Mouse (Mus musculus) bone marrow, adult 2 months (tissue): Measurements from ENCODE around the gene Tnk1. TPM values are rescaled to one million over a fixed set of nuclear protein-coding genes. Genes with fewer than 3 reads are reported as not detected.

Experiments
- H3K27ac ChIP-seq: fragments of 200-500 bp; 2 replicates; pipeline ENCODE4 v1.5.1; 2012; ENCODE audit warnings: low read depth, mild to moderate bottlenecking, control low read depth, inconsistent platforms, low read length; ENCODE audit not compliant: control insufficient read depth, poor library complexity, insufficient read depth
- H3K4me1 ChIP-seq: fragments of 200-500 bp; 2 replicates; pipeline ENCODE4 v1.6.1; 2011; ENCODE audit warnings: low read length; ENCODE audit not compliant: control insufficient read depth, insufficient read depth
- H3K4me3 ChIP-seq: fragments of 200-500 bp; replicated peaks from 2 replicates; pipeline ENCODE3; 2011; ENCODE audit warnings: mild to moderate bottlenecking, low read depth, low read length, control low read depth; ENCODE audit not compliant: control insufficient read depth
- CTCF ChIP-seq: fragments of 200-500 bp; IDR thresholded peaks from 2 replicates; pipeline ENCODE4 v1.5.1; 2011; ENCODE audit warnings: low read length, control low read depth; ENCODE audit not compliant: control insufficient read depth, insufficient read depth
- POLR2A ChIP-seq: fragments of 200-500 bp; IDR thresholded peaks from 2 replicates; pipeline ENCODE4 v1.6.1; 2011; ENCODE audit warnings: low read depth, mild to moderate bottlenecking, control low read depth, low read length, borderline replicate concordance; ENCODE audit not compliant: control insufficient read depth
- WGBS: fragments of 180-500 bp; shearing (Covaris S2); methylation state at CpG from one replicate; pipeline ENCODE4 v1.1.7; 2018; 5-methylcytosine and 5-hydroxymethylcytosine counted together
- polyA plus RNA-seq: library from polyadenylated mRNA; stranded (reverse); fragments of >200 nt; gene quantifications from 2 replicates; pipeline ENCODE4 v1.2.4, GENCODE M21; 2011; ENCODE audit warnings: low replicate concordance; ENCODE audit not compliant: missing spikeins, insufficient read depth, insufficient read length

Tnk1 gene
- polyA plus RNA-seq, 1 experiment: 5.4 TPM

- 35% methylated on average over 8 of the region's 8 CpGs for WGBS
- TF ChIP-seq CTCF: no peak
- TF ChIP-seq POLR2A: no peak
- H3K4me3 ChIP-seq: peak overlapping the region; percentile 29
- H3K4me1 ChIP-seq: peaks cover 2% of the 10 kb centered on the region
- no peak overlapping the region for H3K27ac ChIP-seq
Observed at GRCm38 (mm10) chr11:69833554-69833953, 25.0 kb downstream of the Tnk1 start.

GRCm38 (mm10) chr11:69828832-69829231, 29.7 kb downstream of the Tnk1 start:
- Histone ChIP-seq H3K4me1 (peaks cover 1% of the 10 kb centered on the region), H3K4me3 (no peak overlapping the region), H3K27ac (no peak overlapping the region; the same call in 1 of the 2 replicates)
- no peak for TF ChIP-seq POLR2A
- no peak for TF ChIP-seq CTCF
- WGBS: 88% methylated on average over 5 of the region's 5 CpGs

DNA sequence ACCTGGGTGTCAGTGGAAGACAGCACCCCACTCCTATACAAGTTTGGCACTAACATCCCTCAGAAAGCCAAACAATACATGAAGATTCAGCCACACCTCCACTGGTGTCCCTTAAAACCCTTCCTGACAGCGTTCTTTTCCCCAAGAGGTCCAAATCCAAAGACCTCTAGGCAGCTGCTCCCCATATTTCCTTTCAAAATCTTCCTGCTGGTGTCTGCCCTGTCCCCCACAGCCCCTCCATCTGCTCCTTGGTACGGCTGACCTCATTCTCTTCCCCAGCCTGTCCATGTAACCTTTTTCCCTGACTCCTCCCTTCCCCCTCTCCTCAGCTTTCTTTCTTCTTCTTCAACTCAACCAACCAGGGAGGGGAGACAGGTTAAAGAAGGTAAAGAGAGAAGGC, 35.1 kb downstream of the Tnk1 start:
- TF ChIP-seq POLR2A: no peak
- TF ChIP-seq CTCF: no peak
- Histone ChIP-seq H3K4me3 (no peak overlapping the region), H3K4me1 (no peaks in the 10 kb centered on the region), H3K27ac (no peak overlapping the region)
- WGBS: 83% methylated on average over 2 of the region's 2 CpGs

DNA sequence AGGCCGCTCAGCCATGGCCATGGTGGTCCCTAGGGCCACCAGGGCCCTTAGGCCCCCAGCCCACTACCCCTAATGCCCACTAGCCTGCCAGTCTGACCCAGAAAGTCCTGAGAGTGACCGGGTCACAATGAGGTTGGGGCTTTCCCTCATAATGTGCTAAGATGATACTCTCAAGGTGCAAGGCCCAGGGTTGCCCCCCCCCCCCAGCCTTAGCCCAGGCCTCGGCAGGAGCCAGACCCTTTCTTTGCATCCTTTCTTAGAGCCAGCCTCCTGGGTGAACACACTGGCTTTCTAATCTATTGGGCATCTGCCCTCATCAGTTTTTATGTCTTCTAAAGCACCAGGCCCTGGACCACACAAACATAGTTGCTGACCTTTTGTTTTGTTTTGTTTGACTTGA, 36.5 kb downstream of the Tnk1 start, which contains the start of gene Spem1:
TSS of gene Spem1 (minus strand) at position 101 of the 400 bp plus-strand sequence.
- no peak within 1 kb of the TSS for H3K27ac ChIP-seq
- 83% methylated on average over 3 of the region's 3 CpGs for WGBS
- no peaks in the 10 kb centered on the region for H3K4me1 ChIP-seq
- TF ChIP-seq POLR2A (no peak), CTCF (no peak)
- H3K4me3 ChIP-seq: no peak within 1 kb of the TSS

GRCm38 (mm10) chr11:69818871-69819270, 39.7 kb downstream of the Tnk1 start:
- no peak for TF ChIP-seq POLR2A
- Histone ChIP-seq H3K4me1 (no peaks in the 10 kb centered on the region), H3K4me3 (no peak overlapping the region), H3K27ac (no peak overlapping the region)
- WGBS: 53% methylated on average over 8 of the region's 8 CpGs

- Histone ChIP-seq H3K27ac (no peak within 1 kb of the TSS), H3K4me1 (no peaks in the 10 kb centered on the region), H3K4me3 (no peak within 1 kb of the TSS)
- 70% methylated on average over 2 of the region's 2 CpGs for WGBS
- no peak for TF ChIP-seq POLR2A
- no peak for TF ChIP-seq CTCF
Observed at GRCm38 (mm10) chr11:69818365-69818764, 40.2 kb downstream of the Tnk1 start, which contains the start of gene Spem2. Gene Spem2, minus strand, starts transcription at chr11:69818465.

GRCm38 (mm10) chr11:69816520-69816919, 42.0 kb downstream of the Tnk1 start:
- Histone ChIP-seq H3K27ac (no peak overlapping the region), H3K4me1 (no peaks in the 10 kb centered on the region), H3K4me3 (no peak overlapping the region)
- 84% methylated on average over 12 of the region's 12 CpGs for WGBS
- TF ChIP-seq CTCF: no peak
- no peak for TF ChIP-seq POLR2A

DNA sequence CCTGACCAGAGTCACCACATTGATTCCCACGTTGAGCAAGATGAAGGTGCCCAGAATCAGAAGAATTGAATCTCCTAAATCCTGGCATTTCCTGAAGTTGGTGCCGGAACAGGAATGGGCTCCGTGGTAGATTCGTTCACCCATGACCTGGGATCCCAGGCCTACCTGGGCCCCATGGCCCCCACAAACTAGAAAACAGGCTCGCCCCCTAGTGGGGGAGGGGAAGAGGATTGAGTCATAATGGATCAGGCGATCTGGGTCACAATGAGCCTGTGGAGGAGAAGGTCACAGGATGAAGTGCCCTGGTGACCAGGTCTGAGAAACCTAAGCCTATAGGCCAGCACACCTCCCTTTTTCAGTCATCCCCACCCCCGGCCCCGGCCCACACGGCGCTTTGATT, 43.4 kb downstream of the Tnk1 start, which contains the start of gene Gm39566:
TSS of gene Gm39566 (minus strand) at position 144 of the 400 bp plus-strand sequence.
- no peak within 1 kb of the TSS for H3K4me3 ChIP-seq
- H3K27ac ChIP-seq: no peak within 1 kb of the TSS
- TF ChIP-seq CTCF (peak; percentile 30; the same call in 1 of the 2 replicates), POLR2A (no peak)
- no peaks in the 10 kb centered on the region for H3K4me1 ChIP-seq
- 70% methylated on average over 10 of the region's 10 CpGs for WGBS

DNA sequence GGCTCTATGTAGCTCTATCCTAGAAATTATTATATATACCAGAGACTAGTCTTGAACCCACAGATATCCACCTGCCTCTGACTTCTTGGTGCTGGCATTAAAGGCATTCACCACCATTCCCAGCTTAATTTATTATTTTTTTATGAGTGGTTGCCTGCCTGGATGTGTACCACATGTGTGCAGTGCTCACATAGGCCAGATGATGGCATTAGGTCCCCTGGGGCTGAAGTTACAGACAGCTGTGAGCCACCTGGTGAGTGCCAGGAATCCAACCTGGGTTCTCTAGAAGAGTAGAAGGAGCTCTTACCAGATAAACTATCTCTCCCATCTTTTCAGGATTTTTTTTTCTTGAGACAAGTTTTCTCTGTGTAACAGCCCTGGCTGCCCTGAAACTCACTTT, 48.2 kb downstream of the Tnk1 start:
- Histone ChIP-seq H3K4me1 (no peaks in the 10 kb centered on the region), H3K4me3 (no peak overlapping the region), H3K27ac (no peak overlapping the region)
- no peak for TF ChIP-seq POLR2A
- 0 out of 2 replicates have a peak, but pooled peaks have one; percentile 6 for TF ChIP-seq CTCF
